Mouse (Mus musculus): ENCODE data around the gene Icmt.

Icmt gene

DNA sequence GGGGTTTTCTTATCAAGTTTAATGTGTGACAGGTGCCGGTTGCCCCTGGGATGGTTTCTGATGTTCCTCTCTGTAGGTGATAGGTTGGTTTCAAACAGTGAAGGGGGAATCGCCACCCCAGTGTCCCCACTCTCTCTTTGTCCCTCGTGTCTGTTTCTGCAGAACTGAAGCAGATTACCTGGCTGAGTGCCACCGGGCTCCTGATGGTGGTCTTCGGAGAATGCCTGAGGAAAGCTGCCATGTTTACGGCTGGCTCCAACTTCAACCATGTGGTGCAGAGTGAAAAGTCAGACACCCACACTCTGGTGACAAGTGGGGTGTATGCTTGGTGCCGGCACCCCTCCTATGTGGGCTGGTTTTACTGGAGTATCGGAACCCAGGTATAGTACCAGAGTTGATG is 3.3 kb downstream of the Icmt start:
- DNase-seq (ENCODE audit: low spot score in 2 of 2), result no peak

DNA sequence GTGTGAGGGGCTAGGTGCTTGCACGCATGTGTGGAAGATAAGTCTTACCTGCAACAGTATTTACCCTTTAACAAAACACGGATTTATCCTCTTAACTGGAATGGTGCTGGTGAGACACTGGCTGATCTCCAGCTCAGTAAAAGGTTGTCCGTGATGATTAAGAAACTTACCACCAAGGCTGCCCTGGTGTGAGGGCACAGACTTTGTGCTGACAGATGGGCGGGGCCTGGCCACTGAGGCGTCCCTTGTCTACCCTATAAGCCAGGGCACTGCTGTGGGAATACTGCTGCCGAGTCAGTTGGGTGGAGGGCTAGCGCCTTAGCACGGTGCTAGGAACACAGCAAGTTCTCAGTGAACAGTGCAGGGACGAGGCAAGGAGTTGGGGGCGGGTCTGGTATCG is 5.0 kb downstream of the Icmt start:
- no peak for DNase-seq (ENCODE audit: low spot score in 2 of 2)

DNA sequence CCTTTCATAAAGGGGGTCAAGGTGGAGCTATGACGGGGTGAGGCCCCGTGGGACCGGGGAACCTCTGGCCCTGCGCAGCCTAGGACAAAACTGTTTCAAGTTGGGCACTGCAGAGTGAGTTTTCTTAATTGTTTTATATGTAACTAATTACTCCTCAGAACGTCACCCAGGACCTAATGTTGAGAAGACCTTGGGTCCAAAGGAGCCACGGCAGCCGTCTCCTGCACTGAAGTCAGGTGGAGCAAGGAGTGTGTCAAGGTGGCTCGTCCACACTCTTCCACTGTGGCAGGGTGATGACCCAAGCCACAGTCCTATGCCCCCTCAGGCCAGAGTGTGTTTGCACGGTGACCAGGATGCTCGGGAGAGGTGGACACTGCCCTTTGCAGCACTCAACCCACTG is 6.1 kb downstream of the Icmt start:
- DNase-seq (ENCODE audit: low spot score in 2 of 2), result no peak

DNA sequence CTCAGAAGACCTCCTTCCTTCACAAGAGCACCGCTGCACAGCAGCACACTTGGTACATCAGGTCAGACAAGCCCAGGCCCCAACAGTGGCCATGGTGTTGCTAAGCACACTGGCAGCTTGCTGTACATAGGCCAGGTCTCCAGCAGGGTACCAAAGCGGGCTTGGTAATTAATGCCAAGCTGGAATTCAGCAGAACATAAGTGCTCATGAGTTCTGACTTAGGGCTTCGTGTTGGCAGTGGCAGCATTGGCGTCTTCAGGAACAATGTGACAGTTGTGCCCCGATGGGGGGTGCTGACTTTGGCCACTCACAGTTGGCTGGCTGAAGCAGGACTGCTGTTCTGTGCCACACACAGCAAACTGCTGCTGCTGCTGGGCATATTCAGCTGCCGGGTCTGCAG is 7.7 kb downstream of the Icmt start:
- DNase-seq (ENCODE audit: low spot score in 2 of 2), result no peak

DNA sequence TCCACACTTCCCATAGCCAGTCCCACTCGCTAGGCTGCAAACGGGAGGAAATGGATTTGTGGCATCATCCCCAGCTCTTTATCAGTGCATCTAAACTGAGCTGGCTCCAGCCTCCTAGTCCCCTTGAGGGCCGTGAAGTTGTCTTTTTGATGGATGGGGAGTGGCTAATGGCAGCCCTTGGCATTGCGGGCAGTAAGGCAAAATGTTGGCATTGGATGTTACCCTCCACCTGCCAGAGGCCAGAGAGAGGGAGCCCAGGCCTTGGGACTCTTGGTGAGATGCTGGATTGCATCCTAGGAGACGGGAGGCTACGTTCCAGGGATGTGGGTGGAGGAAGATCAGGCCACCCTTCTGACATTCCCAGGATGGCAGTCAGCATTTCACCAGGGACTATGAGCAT is 9.0 kb downstream of the Icmt start:
- DNase-seq (ENCODE audit: low spot score in 2 of 2), result no peak

DNA sequence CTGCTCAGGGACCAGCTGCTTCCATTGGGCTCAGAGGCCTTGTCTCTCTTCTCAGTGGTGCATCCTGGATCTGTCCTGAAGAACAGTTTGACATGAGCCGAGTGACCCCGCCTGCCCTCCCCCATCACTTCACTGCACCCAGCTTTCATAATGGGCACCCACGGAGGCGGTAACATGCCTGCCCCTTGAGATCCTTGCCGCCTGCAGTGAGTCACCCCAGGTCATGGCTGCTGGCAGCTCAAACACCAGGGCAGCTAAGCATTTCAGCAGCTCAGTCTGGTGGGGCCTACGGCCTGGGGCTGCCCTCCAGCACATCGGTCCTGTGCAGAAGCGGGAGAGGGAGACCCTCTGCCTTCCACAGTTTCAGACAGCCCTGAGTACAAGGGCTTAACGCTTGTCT is 10.5 kb downstream of the Icmt start:
- DNase-seq (ENCODE audit: low spot score in 2 of 2), result no peak

DNA sequence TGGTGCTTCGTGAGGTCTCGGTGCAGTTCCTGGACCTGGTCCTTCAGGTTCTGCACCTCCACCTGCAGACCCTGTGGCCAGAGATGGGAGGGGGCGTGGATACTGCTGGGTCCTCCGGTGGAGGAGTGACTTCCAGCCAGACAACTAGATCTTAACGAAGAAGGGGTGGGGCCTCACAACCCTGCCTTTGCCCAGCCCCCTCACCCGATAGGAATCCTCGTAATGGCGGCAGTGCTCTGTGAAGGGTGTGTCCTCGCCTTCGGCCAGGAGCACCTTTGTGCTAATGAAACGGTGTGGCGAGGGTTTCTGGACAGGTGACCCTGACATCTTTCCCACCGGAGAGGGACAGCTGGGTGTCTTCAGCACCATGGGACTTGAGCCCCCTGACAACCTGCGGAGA is 15.2 kb downstream of the Icmt start:
- DNase-seq (ENCODE audit: low spot score in 2 of 2), result no peak

DNA sequence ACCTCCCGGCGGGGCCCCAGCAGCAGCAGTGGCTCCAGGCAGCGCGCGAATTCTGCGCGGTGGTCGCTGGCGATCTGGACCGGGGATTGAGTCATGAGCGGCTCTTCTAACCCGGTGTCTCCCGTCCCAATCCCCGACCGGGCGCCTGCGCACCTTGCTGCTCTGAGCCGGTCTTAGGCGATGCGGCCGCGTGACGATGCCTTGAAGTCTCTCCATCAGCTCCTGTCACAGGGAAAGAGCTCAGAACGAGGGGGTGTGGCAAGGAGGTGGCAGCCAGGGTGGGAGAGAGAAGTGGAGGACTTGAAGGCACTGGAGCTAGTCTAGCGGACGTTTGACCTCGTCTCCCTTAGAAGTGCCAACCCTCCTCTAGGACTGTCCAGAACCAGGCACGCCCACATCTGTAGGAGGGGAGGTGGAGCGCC is 16.2 kb downstream of the Icmt start:
- no peak for DNase-seq (ENCODE audit: low spot score in 2 of 2)

DNA sequence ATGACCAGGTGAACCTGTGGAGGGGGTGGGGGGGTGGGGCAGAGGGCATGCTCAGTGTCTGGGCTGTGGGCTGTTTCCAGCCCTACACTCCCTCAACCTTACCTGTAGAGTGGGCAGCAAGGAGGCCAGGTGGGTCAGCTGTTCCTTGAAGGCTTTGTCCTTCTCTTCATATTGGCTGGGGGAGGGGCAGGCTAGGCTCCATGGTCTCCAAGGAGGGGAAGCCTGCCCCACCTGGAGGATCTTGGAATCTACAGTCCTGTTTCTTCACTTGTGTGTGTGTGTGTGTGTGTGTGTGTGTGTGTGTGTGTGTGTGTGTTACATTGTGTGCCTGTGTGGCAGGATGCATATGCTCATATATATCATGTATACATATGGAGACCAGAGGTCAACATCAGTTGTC is 16.9 kb downstream of the Icmt start:
- DNase-seq (ENCODE audit: low spot score in 2 of 2), result no peak

DNA sequence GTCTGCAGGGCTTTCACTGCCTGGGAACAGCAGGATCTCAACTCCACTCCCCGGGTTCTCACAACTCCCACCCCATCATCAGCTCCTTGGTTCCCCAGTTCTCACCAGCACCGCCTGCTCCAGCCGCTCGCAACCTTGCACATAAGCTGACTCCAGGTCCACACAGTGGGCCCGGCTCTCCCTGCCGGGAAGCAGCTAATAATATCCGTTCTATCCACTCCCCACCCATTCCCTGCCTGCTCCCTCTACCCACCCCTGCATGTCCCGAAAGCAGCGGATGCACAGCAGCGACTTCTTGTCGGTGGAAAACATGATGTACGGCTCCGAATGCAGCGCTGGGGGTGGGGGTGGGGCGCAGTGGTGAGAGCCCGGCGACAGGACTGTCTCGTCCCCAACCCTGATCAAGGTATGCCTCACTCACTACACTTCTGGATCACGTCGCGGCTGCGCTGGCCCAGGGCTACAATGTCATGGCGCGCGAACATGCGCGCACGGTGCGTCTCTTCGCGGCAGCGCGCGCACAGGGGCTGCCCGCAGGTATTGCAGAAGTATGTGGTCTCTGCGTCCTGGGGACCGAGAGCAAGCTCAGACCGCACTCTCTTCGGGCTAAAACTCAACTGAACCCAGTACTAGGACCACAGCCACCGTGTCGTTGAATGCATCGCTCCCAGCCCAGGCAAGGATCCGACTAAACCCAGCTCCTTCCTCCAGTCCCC is 18.6 kb downstream of the Icmt start:
- DNase-seq (ENCODE audit: low spot score in 2 of 2), result no peak

DNA sequence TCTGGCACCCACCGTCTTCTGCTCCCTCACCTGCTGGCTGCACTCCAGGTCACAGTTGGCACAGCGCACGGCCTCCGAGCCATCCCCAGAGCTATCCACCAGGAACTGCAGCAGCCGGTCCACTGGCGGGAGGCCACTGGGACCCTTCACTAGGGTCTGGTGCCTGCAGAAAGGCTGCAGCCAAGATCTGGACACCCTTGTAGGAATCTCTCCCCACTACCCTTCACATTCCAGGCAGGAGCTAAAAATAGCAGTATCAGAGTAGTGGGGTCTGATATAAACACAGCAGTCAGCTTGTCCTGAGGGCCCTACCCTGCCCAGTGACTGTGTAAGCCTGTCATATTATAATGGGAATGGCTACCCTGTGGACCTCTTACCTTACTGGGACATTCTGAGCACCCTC is 20.6 kb downstream of the Icmt start:
- DNase-seq (ENCODE audit: low spot score in 2 of 2), result no peak

DNA sequence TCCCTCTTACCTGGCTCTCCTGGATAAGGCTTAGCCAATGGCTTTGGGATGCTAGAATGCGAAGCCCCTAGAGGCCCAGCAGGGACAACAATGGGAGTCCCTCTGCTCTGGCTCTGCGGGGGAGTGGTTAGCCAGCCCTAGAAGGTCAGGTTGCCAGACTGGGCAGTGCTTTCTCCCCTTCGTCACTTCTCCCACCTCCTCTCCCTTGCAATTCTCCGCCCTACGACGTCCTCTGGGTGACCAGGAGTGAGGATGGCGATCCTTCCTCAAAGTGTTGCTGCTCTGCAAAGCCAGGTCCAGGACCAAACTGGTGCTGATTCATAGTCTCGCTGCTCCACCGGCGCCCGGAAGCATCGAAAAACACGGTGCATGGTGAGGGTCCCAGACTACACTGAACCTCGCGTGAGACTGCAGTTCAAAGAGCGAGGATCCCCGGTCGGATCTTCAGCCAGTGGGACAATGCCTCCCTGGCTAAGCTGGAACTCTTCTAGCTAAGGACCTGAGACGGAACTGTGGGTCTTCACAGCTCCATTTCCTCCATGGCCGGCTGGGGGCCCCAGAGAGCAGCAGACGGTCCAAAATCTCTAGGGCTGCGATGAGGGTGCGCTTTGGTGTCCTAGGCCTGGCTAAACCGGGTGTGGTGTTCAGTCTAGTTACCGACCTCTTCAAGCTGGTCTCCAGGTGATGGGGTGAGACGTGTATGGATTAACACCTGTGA is 21.6 kb downstream of the Icmt start, which contains the start of gene Rnf207:
Gene Rnf207 (minus strand): TSS at position 477 of the 718 bp plus-strand sequence.
- peak; percentile 38 to 54 for DNase-seq (ENCODE audit: low spot score in 2 of 2)

DNA sequence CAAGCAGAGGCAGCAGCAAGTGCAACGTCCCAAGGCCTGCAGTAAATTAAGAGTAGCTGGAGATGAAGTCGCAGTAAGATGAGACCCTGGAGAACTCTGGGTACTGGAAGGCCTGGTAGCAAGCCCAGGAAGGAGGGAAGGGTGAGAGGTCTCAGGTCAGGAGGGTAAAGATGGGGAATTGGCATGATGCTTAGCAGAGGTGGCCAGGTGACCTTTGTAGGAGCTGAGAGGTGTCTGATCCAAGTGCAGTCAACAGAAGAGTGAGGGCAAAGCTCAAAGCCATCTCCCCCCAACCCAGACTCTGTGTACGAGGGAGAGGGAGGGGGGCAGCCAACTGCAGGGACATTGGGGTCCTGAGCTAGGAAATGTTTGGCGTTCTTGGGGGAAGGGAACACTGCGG is 24.4 kb downstream of the Icmt start:
- DNase-seq (ENCODE audit: low spot score in 2 of 2), result no peak

DNA sequence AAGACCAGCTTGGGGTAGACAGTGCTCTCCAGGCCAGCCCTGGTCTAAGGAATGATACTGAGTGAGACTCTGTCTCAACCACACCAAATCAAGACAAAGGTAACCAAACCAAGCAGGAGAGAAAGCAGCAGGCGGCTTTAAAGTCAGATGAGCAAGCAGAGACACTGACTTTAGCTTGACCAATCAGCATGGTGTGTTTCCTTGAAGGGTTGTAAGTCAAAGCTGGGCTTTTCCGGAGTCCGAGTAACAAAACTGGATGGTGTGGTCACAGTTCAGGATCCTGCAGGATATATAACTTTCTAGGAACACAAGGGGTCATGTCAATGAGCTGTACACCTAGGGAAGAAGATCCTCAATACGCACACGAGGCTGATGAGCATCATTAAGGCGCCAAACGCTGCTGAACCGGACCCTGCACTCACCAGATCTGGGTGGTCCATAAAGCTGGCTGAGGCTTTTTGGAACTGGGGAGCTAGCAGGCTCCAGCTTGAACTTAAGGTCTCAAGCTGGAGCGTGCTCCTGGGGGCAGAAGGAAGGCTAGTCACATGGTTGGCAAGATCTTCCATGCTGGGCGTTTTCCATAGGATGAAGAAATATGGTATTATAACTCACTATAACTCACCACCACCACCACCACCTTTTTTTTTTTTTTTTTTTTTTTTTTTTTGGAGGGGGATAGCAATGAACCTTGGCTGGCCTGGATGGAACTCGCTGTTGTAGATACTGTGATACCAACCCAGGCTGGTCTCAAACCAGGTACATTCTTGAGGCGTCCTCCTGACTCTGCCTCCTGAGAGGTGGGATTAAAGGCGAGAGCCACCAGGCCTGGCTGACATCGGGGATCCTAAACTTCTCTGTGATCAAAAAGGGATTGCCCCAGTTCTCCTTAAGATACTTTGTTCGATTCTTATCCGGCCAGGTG is 27.9 kb downstream of the Icmt start:
- no peak for DNase-seq (ENCODE audit: low spot score in 2 of 2)

DNA sequence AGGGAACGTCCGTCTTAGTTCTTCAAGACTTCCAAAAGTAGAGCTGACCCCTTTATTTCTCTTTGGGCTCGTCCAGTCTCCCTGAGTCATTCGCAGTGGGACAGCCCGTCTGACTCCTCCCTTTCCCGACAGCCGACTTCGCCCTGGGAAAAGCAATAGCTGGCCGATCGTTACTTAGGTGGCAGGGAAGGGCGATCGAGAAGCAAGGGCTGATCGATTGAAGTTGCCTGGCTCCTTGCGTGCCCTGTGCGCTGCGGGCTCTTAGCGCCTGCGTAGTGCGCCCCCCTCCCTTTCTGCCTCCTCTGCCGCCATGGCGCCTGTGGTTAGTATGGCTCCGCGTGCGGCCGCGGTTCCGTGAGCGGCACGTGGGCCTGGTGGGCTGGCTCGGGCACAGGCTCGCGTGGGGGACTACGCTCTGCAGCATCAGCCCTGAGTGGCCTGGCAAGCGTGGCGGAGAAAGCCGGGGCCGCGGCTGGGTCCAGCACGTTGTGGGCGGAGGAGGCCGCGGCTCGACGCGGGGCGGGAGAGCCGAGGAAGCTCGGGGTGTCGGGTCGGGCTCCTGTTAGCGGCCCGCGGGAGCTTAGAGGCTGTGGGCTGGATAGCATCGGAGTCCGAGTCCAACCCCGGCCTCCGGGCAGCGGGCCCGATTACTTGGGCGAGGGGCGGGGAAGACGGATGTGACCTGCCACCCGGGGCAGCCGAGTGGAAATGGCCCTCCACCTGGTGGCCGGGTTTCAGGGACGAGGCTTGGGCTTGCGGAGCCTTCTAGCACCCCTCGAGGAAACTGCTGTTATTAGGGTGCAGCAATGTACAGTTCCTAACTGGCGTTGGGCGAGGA is 28.8 kb downstream of the Icmt start, which contains the start of gene Rpl22:
Gene Rpl22 (plus strand): TSS at position 169 of the 838 bp plus-strand sequence.
- DNase-seq (ENCODE audit: low spot score in 2 of 2), result peak; percentile 84 to 93

DNA sequence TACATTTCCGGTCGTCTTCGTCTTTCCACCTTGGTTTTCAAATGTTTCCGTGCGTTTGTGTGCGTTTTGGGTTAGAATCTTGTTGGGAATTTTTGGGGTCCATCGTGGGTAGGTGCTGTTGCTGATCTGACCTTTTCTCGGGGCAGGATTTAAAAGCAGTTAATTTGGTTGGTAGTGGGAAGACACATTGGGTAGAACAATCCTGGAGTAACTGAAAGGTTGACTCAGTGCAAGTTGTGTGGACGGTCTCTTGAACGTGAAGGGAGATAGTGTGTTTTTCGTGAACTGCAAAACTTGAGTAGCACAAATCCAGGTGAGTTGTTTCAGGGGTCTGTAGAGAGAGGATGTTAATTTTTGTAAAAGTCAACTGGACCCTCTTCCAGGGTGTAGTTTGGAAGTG is 29.5 kb downstream of the Icmt start:
- no peak for DNase-seq (ENCODE audit: low spot score in 2 of 2)

DNA sequence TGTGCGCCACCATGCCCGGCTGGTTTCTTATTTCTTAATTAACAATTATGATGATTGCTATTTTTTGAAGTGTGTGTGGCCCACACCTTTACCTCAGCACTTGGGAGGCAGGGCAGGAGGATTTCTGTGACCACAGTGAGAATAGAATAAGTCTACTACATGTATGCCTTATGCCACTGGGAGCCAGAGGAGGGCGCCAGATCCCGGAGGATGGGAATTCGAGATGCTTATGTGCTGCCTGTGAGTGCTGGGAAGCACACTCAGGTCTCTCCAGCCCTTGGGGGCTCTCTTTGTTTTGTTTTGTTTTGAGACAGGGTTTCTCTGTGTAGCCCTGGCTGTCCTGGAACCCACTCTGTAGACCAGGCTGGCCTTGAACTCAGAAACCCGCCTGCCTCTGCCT is 31.7 kb downstream of the Icmt start:
- DNase-seq (ENCODE audit: low spot score in 2 of 2), result no peak

DNA sequence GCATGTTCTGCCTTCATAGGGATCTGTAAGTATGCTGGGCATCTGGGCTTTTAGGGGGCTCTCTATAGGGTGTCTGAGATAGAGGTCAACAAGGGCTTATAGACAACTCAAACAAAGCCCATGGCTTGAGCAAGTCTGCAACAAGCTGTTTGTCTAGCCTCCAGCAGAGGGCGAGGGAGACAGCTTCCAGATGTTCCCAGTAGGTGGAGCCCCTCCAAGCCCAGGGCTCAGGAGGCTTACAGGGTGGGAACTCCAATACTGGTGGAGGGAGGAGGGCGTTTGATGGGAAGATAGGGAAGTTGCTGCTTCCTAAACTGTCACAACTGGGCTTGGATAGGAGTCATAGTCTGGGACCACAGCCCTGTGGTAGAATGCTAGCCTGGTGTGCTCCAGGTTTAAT is 35.9 kb downstream of the Icmt start:
- DNase-seq (ENCODE audit: low spot score in 2 of 2), result peak; percentile 50 to 68

DNA sequence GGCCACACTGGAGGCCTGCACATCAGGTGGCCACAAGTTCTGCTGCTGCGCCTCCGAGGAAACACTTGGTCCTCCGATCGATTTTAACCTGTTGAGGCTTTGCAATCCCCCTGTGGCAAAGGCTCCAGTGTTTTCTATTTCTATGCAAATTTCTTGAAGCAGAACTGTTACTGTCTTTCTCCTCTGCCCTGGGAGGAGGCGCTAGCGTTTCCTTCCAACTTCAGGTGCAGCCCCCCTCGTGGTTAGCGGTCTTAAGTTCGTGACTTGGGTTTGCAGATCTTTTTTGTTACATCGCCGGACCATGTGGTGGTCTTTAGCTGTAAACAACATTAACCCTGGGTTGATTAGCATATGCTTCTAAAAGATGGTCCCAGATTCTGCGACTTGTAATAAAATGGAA is 36.6 kb downstream of the Icmt start:
- DNase-seq (ENCODE audit: low spot score in 2 of 2), result no peak

DNA sequence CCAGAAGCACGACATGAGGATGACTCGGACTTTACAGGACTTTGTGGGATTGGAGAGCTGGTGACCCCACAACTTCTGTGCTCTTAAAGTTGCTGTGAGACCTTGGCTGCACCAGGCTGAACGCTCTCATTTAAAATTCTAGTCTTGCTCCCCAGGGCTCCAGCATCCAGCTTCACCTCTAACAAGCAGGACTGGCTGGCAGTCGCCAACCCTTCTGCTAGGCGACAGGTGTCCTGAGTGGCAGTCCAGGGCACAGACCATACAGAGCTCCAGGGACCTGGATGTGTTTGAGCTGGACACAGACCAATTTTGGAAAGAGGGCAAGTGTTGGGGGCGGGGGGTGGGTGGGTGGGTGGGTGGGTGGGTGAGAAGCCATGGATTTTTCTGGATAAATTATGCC is 40.7 kb downstream of the Icmt start:
- no peak for DNase-seq (ENCODE audit: low spot score in 2 of 2)
